In genomic region chr10:42997278-42997677, GRCm38 (mm10) we compare ENCODE assay signal across 20 mouse cellular contexts.
DNase-seq lines count a peak whose midpoint lies in the region; ATAC-seq lines count a peak whose summit lies in the region.
"Had no signal": no experiment of that assay in that cellular context is flagged by ENCODE, and none has a peak within 500 bp of the region (broad histone marks: within the 10 kb centered on the region; RNA-seq: fewer than 3 reads in every experiment).

No protein-coding gene starts in this region.

- H3K4me3 ChIP-seq in kidney, embryonic 14.5 days (ENCODE audit: low read length) = no peak overlapping the region
- no peak overlapping the region for H3K4me3 ChIP-seq in embryonic facial prominence, embryonic 10.5 days
- no peak overlapping the region for H3K4me3 ChIP-seq in macrophage (ENCODE audit: inconsistent target)
- H3K4me3 ChIP-seq: erythroblast, embryonic 14.5 days; forebrain, embryonic 10.5 days; heart, embryonic 10.5 days had no signal

- DNase-seq in kidney, postnatal 25 days = no peak
- DNase-seq in T-cell, adult 2 months (ENCODE audit: low spot score) = peak; percentile 35
- DNase-seq in embryonic facial prominence, embryonic 10.5 days (ENCODE audit: low spot score) = no peak
- DNase-seq in lung, postnatal 10 days = no peak
- no peak for DNase-seq in embryo, embryonic 10.5 days (ENCODE audit: low spot score)
- DNase-seq: adrenal gland, adult 2 months; adrenal gland, postnatal 25 days; cerebellum, adult 2 months; embryo, embryonic 11 days; heart, adult 18-20 months; heart, postnatal 10 days; heart, postnatal 4 days had no signal

- no peaks in the 10 kb centered on the region for H3K79me2 ChIP-seq in macrophage (ENCODE audit: inconsistent target)

- H3K4me1 ChIP-seq in kidney, embryonic 14.5 days (ENCODE audit: control insufficient read depth, insufficient read depth, low read length) = peaks cover 32% of the 10 kb centered on the region
- peaks cover 65% of the 10 kb centered on the region for H3K4me1 ChIP-seq in embryonic facial prominence, embryonic 10.5 days

- no peaks in the 10 kb centered on the region for H3K36me3 ChIP-seq in kidney, embryonic 14.5 days (ENCODE audit: control insufficient read depth, insufficient read depth, low read length)
- no peaks in the 10 kb centered on the region for H3K36me3 ChIP-seq in embryonic facial prominence, embryonic 10.5 days (replicated peaks)
- no peaks in the 10 kb centered on the region for H3K36me3 ChIP-seq in macrophage (ENCODE audit: inconsistent target)
- H3K36me3 ChIP-seq: forebrain, embryonic 10.5 days; heart, embryonic 10.5 days had no signal

- WGBS in kidney, embryonic 14.5 days = 87% methylated on average over 2 of the region's 2 CpGs
- WGBS in embryonic facial prominence, embryonic 10.5 days = 91% methylated on average over 2 of the region's 2 CpGs
- 89% methylated on average over 2 of the region's 2 CpGs for WGBS in macrophage (ENCODE audit: missing documents)

- H3K4me2 ChIP-seq in kidney, embryonic 14.5 days (replicated peaks; ENCODE audit: low read depth, low read length) = no peak overlapping the region
- H3K4me2 ChIP-seq: hindbrain, embryonic 14.5 days had no signal

- H3K9me3 ChIP-seq in kidney, embryonic 14.5 days (ENCODE audit: control insufficient read depth, low read length) = no peaks in the 10 kb centered on the region
- no peaks in the 10 kb centered on the region for H3K9me3 ChIP-seq in embryonic facial prominence, embryonic 10.5 days
- H3K9me3 ChIP-seq: forebrain, embryonic 10.5 days; heart, embryonic 10.5 days had no signal

- H3K9ac ChIP-seq in kidney, embryonic 14.5 days (ENCODE audit: low read depth, low read length) = no peak overlapping the region
- H3K9ac ChIP-seq: hindbrain, embryonic 14.5 days had no signal

- H3K27me3 ChIP-seq in kidney, embryonic 14.5 days (ENCODE audit: control insufficient read depth, insufficient read depth, low read length) = no peaks in the 10 kb centered on the region
- peaks cover 23% of the 10 kb centered on the region; the same call in 1 of the 2 replicates for H3K27me3 ChIP-seq in embryonic facial prominence, embryonic 10.5 days (replicated peaks; ENCODE audit: low read depth, poor library complexity, severe bottlenecking)

- no peak for ATAC-seq in kidney, embryonic 14.5 days (ENCODE audit: low FRiP score, low TSS enrichment)
- no peak for ATAC-seq in megakaryocyte, adult 5-6 weeks (ENCODE audit: poor library complexity, severe bottlenecking)
- ATAC-seq: forebrain, embryonic 14.5 days had no signal

- H3K27ac ChIP-seq in kidney, embryonic 14.5 days (ENCODE audit: low read depth, low read length) = 0 out of 2 replicates have a peak overlapping the region, but pooled peaks have one; percentile 17
- peak overlapping the region; percentile 82 for H3K27ac ChIP-seq in embryonic facial prominence, embryonic 10.5 days (replicated peaks)
- peak overlapping the region; percentile 59 for H3K27ac ChIP-seq in macrophage
- H3K27ac ChIP-seq: heart, embryonic 10.5 days; hindbrain, embryonic 14.5 days had no signal

Comparison
In these comparisons a context has a peak if more than half of its experiments do, and no peak if none do; other contexts are left out.
1. H3K27ac ChIP-seq: peak in every context shown above with its lines; median percentile 82 in embryonic facial prominence, embryonic 10.5 days; 59 in macrophage; 17 in kidney, embryonic 14.5 days.